Mouse (Mus musculus) liver, embryonic 14.5 days (tissue): ENCODE measurements around the gene Shroom1.

Experiments used
- CTCF ChIP-seq: IDR thresholded peaks from 2 replicates; pipeline ENCODE4 v1.5.1; 2016; ENCODE audit warnings: antibody characterized with exemption, low read depth, control low read depth
- EP300 ChIP-seq: IDR thresholded peaks from 2 replicates; pipeline ENCODE4 v1.6.1; 2016; ENCODE audit warnings: antibody characterized with exemption, low read depth

DNA sequence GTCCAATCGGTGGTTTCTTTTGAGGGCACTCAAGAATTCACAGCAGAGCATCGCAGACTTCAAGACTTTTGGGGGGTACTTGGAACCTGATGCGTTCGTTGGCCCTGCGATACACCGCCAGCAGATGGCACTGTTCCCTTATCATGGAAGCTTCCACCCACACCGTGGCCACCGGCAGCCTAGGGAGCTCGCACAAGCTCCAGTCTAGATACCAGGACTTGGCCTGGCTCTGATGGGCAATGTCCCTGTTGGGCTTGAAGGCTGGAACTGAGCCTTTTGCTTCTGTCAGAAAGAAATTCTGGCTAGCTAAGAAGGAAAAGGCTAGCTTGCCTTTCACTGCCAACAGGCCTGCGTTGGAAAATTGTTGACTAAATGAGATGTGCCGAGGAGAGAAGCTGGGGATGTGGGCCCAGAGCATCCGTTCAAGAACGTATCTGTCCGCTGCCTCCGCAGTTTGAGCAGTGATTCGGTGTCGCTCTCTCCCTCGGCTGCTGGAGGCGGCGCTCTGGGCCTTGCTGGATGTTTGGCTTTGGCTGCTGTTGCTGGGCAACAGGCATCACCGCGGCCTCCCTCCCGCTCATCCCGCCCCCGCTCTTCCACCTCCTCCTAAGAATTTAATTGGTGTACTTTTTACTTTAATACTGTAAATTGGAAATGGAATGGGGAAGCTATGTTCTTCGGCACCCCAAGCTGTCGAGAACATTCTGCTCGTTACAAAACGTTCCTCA, 13.1 kb downstream of the Shroom1 start, which contains the start of gene Gm9837:
- peak; percentile 98 for TF ChIP-seq CTCF
- TF ChIP-seq EP300, result no peak
